Mouse (Mus musculus) brain, embryonic 14.5 days (tissue): ENCODE data around the gene Vrk3.

ENCODE experiments used
- CTCF ChIP-seq: fragments of 200-500 bp; IDR thresholded peaks from 2 replicates; pipeline ENCODE4 v1.5.1; 2012; ENCODE audit warnings: inconsistent platforms, mild to moderate bottlenecking, moderate library complexity, borderline replicate concordance; ENCODE audit not compliant: insufficient read depth, insufficient read length; ENCODE audit errors: extremely low read depth
- POLR2A ChIP-seq: fragments of 200-500 bp; IDR thresholded peaks from 2 replicates; pipeline ENCODE4 v1.6.1; 2012; ENCODE audit warnings: mild to moderate bottlenecking, inconsistent platforms, borderline replicate concordance; ENCODE audit not compliant: poor library complexity, insufficient read depth, insufficient read length, severe bottlenecking; ENCODE audit errors: extremely low read depth

GRCm38 (mm10) chr7:44708574-44708973, 39.6 kb upstream of the Vrk3 start, which contains the start of gene Izumo2:
- TF ChIP-seq CTCF (no peak), POLR2A (no peak)
